9 mouse cellular contexts compared by ENCODE assay signal in genomic region chr1:162589443-162589842, GRCm38 (mm10). TPM values are rescaled to one million over a fixed set of nuclear protein-coding genes. Genes with fewer than 3 reads are reported as not detected.
DNase-seq lines count a peak whose midpoint lies in the region; ATAC-seq and TF ChIP-seq lines count a peak whose summit lies in the region.
"Had no signal": no experiment of that assay in that cellular context is flagged by ENCODE, and none has a peak within 500 bp of the region (broad histone marks: within the 10 kb centered on the region; RNA-seq: fewer than 3 reads in every experiment).

No protein-coding gene starts in this region.

- TF ChIP-seq EP300 in lung, postnatal 0 days (IDR thresholded peaks at IDR 0.05) = no peak

- no peaks in the 10 kb centered on the region for H3K27me3 ChIP-seq in forebrain, embryonic 16.5 days (replicated peaks; ENCODE audit: control insufficient read depth, insufficient read depth, low read length)
- no peaks in the 10 kb centered on the region for H3K27me3 ChIP-seq in lung, postnatal 0 days (replicated peaks; ENCODE audit: insufficient read depth, low read length)

- peak; percentile 82 for ATAC-seq in forebrain, embryonic 16.5 days
- ATAC-seq in lung, postnatal 0 days = peak; percentile 49; the same call in 1 of the 2 replicates

- no peaks in the 10 kb centered on the region for H3K9me3 ChIP-seq in forebrain, embryonic 16.5 days (ENCODE audit: control insufficient read depth, low read length)
- no peaks in the 10 kb centered on the region for H3K9me3 ChIP-seq in lung, postnatal 0 days (ENCODE audit: low read length)

- H3K4me2 ChIP-seq in forebrain, embryonic 16.5 days (ENCODE audit: low read length) = no peak overlapping the region
- H3K4me2 ChIP-seq in lung, postnatal 0 days (replicated peaks; ENCODE audit: low read depth, low read length) = no peak overlapping the region

- WGBS in forebrain, embryonic 16.5 days = 7% methylated on average over 9 of the region's 9 CpGs
- WGBS in lung, postnatal 0 days = 20% methylated on average over 9 of the region's 9 CpGs

- no peak overlapping the region for H3K27ac ChIP-seq in forebrain, embryonic 16.5 days (ENCODE audit: low read length)
- no peak overlapping the region for H3K27ac ChIP-seq in lung, postnatal 0 days (ENCODE audit: low read length)

- intact Hi-C loops in heart, postnatal 25 days (cut with DNase I) = no loop called here

- H3K9ac ChIP-seq in forebrain, embryonic 16.5 days (replicated peaks; ENCODE audit: low read depth, low read length) = no peak overlapping the region
- H3K9ac ChIP-seq in lung, postnatal 0 days (replicated peaks; ENCODE audit: low read depth) = no peak overlapping the region

- H3K4me1 ChIP-seq in forebrain, embryonic 16.5 days (replicated peaks; ENCODE audit: control insufficient read depth, insufficient read depth, low read length) = peaks cover 9% of the 10 kb centered on the region
- H3K4me1 ChIP-seq in lung, postnatal 0 days (ENCODE audit: insufficient read depth, low read depth, low read length) = no peaks in the 10 kb centered on the region

- TF ChIP-seq CTCF in lung, postnatal 0 days (IDR thresholded peaks at IDR 0.05) = no peak

- no peak overlapping the region for H3K4me3 ChIP-seq in forebrain, embryonic 16.5 days (replicated peaks; ENCODE audit: low read length)
- no peak overlapping the region for H3K4me3 ChIP-seq in lung, postnatal 0 days (ENCODE audit: low read depth, low read length)

- peak; percentile 5 to 16 for DNase-seq in heart, adult 9 months (ENCODE audit: low spot score in 2 of 2)
- DNase-seq in heart, postnatal 25 days (ENCODE audit: low spot score) = no peak
- peak; percentile 78 for DNase-seq in ZHBTc4 (ENCODE audit: low read depth, low spot score)
- DNase-seq in lung, postnatal 0 days (ENCODE audit: low spot score) = no peak
- no peak for DNase-seq in spleen, postnatal 14 days (ENCODE audit: low spot score in 2 of 2)
- no peak for DNase-seq in testis, postnatal 10 days (ENCODE audit: low spot score)
- no peak for DNase-seq in spleen, postnatal 36 days (ENCODE audit: low spot score in 2 of 2)

- peaks cover 6% of the 10 kb centered on the region; the same call in 1 of the 2 replicates for H3K36me3 ChIP-seq in forebrain, embryonic 16.5 days (ENCODE audit: control insufficient read depth, insufficient read depth)
- H3K36me3 ChIP-seq in lung, postnatal 0 days (ENCODE audit: insufficient read depth, low read length) = peaks cover 9% of the 10 kb centered on the region; the same call in 1 of the 2 replicates

RNA-seq across cellular contexts. Expression of gene Vamp4, which starts 19.1 kb away (rescaled TPM):
- total RNA-seq in heart, postnatal 25 days (2021) = 10 to 100 TPM; 19.9 to 24.0 TPM
- polyA plus RNA-seq in forebrain, embryonic 16.5 days (2015; fragmentation: Nextera tagmentation; extraction: Ambion mirVana) = 79.8 and 81.2 TPM in 2 replicates
- 45.1 and 50.6 TPM in 2 replicates for polyA plus RNA-seq in lung, postnatal 0 days (2015; fragmentation: Nextera tagmentation; extraction: Ambion mirVana)

RNA-seq across cellular contexts. Expression of gene Mettl13, which starts 41.1 kb away (rescaled TPM):
- 1 to 10 TPM; 4.1 to 5.7 TPM for total RNA-seq in heart, postnatal 25 days (2021)
- polyA plus RNA-seq in forebrain, embryonic 16.5 days (2015; fragmentation: Nextera tagmentation; extraction: Ambion mirVana) = 23.1 and 24.1 TPM in 2 replicates
- polyA plus RNA-seq in lung, postnatal 0 days (2015; fragmentation: Nextera tagmentation; extraction: Ambion mirVana) = 6.7 and 7.2 TPM in 2 replicates

RNA-seq across cellular contexts. Expression of gene Myoc, which starts 49.5 kb away (rescaled TPM):
- total RNA-seq in heart, postnatal 25 days (2021) = 1 to 10 TPM; 2.3 TPM
- polyA plus RNA-seq in forebrain, embryonic 16.5 days (2015; fragmentation: Nextera tagmentation; extraction: Ambion mirVana) = not detected in 2 replicates
- polyA plus RNA-seq in lung, postnatal 0 days (2015; fragmentation: Nextera tagmentation; extraction: Ambion mirVana) = 0.11 and 0.12 TPM in 2 replicates
- polyA plus RNA-seq: liver, embryonic 16.5 days had no signal

Comparison
In these comparisons a context has a peak if more than half of its experiments do, and no peak if none do; other contexts are left out.
1. DNase-seq: peak in heart, adult 9 months (2 of 2) and ZHBTc4 (single experiment); none in heart, postnatal 25 days (single experiment), lung, postnatal 0 days (single experiment), spleen, postnatal 14 days (0 of 2), testis, postnatal 10 days (single experiment) and spleen, postnatal 36 days (0 of 2).